Mouse (Mus musculus): ENCODE results near the gene Adgrl4.

Adgrl4 gene

GRCm38 (mm10) chr3:151505606-151506005 lies 67.9 kb downstream of the Adgrl4 start:
- no peak for DNase-seq (ENCODE audit: low spot score)

- no peak for DNase-seq (ENCODE audit: low spot score)
Observed at GRCm38 (mm10) chr3:151511184-151511583, 73.5 kb downstream of the Adgrl4 start.

DNA sequence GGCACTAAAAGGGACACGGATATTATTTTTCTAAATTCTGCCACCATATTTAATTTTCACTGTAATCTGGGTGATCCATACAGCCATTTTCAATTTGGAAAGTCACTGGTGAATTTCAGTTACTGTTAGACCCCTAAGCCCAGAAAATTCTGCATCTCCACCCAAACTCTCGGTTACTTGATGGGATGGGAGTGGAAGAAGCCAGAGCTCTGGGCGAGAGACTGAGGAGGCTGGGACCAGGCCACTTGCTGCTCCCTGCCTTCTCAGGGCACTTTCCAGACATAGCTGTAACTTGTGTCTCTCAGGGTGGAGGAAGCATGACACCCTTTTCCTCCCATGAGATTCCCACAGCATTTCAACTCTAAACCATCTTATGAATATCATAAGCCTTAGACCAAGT lies 109.5 kb downstream of the Adgrl4 start:
- DNase-seq (ENCODE audit: low spot score), result no peak

DNA sequence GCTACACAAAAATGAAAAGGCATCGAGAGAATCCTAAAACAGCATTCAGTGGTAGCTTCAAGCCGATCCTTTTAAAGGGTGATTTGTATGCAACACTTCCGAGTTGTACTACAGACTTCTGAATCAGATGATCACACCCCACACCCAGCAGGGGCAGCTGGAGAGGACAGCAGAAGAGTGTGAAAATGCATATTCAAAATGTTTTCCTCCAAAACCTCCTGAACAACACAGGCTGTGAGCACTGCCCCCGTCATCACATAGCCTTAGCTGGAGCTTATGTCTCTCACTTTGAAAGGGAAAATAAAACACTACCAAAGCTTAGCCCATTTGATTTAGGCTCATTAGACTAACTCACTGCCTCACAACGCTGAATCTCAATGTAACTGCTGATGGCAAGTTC lies 113.3 kb downstream of the Adgrl4 start:
- no peak for DNase-seq (ENCODE audit: low spot score)

DNA sequence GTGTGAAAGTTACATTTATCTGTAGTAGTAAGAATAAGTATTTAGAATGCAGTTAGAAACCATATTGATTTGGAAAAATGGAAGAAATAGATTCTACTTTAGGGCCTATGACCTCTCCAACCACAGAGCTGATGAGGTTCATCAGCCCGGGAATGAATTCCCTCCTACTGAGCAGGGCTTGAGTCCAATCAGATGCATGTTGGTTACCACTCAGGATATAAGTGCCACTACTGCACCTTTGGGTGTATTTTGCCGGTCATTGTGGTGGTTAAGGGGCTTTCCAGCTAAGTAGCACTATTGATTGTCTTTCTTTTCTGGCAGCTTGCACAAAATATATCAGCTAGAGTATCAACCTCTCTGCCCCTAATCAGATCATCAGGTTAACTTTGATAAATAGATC lies 118.9 kb downstream of the Adgrl4 start:
- DNase-seq (ENCODE audit: low spot score), result no peak

DNA sequence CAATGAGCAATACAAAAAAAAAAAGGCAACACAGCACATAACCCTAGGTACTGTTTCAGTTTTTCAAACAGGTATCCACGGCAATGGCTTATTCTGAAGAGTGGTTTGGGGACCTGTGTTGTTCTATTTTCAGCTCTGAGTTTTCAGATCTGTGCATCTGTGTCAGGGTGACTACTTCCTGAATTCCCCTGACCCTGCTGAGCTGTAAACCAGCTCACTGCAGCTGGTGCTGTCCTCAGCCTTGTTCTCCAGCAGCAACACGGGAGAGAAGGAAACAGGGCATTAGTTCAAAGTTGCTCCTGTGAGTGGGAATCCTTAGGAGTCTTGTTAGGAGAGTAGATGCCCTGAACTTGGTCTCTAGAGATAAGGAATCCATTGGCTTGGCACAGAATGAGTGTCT lies 119.4 kb downstream of the Adgrl4 start:
- no peak for DNase-seq (ENCODE audit: low spot score)

GRCm38 (mm10) chr3:151557607-151558006 lies 119.9 kb downstream of the Adgrl4 start:
- DNase-seq (ENCODE audit: low spot score), result no peak

GRCm38 (mm10) chr3:151558374-151558773 lies 120.7 kb downstream of the Adgrl4 start:
- DNase-seq (ENCODE audit: low spot score), result no peak

- no peak for DNase-seq (ENCODE audit: low spot score)
Observed at GRCm38 (mm10) chr3:151565664-151566621, 128.3 kb downstream of the Adgrl4 start.

DNA sequence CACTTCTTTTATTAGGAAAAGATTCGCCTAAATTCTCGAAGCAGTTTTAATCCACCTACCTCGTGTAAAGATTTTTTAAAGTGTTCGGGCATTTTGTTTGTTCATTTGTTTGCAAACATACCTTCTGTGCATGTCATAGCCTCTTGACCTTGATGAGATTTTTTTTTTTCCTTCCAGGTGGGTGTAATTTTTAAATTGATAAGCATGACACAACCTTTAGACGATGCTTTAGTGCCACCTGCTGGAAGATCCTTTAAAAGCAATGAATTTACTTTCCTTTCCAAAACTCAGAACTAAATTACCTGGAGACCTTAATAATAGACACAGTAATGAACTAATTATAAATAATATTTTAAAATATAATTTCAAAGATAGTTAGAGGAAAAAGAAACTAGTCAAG lies 128.9 kb downstream of the Adgrl4 start:
- DNase-seq (ENCODE audit: low spot score), result peak; percentile 57

GRCm38 (mm10) chr3:151567541-151567940 lies 129.9 kb downstream of the Adgrl4 start:
- DNase-seq (ENCODE audit: low spot score), result no peak

DNA sequence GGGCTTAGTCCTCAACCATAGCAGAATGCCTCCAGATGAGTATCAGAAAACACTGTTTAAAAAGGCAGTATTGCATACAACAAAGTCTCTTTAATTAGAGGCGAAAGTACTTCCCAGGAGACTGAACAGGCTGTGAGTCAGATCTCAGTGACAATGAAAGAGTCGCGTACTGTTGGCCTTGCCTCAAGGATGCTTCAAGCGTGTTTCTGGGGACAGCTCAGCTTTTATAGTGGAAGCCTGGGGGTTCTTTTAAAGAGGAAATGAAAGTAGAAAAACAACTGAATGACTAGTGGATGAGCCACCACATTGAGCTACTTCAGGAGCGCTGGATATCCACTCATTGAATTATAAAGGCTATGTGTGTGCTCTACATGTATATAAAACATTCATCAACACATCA lies 134.4 kb downstream of the Adgrl4 start:
- DNase-seq (ENCODE audit: low spot score), result no peak

DNA sequence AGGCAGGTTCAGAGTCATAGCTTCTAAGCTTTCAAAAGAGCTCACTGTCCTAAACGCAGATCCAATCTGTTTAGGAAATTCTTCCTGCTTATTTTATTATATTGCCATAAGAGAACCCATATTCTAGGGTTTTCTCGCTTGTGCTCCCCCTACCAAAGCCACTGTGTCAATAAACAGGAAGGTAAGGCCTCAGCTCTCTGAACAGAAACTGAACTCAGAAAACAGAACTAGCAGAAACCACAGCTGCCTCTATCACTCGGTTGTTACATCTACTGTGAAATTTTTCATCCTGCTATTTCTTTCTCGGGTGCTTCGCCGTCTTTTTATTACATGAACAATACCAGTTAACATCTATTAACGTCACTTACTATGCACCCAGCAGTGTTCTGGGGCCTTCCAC lies 137.6 kb downstream of the Adgrl4 start:
- DNase-seq (ENCODE audit: low spot score), result no peak

- no peak for DNase-seq (ENCODE audit: low spot score)
Observed at GRCm38 (mm10) chr3:151576155-151576554, 138.5 kb downstream of the Adgrl4 start.

GRCm38 (mm10) chr3:151591904-151592303 lies 154.2 kb downstream of the Adgrl4 start:
- DNase-seq (ENCODE audit: low spot score), result no peak
